ENCODE assay signal across 13 mouse cellular contexts in the genomic region with DNA sequence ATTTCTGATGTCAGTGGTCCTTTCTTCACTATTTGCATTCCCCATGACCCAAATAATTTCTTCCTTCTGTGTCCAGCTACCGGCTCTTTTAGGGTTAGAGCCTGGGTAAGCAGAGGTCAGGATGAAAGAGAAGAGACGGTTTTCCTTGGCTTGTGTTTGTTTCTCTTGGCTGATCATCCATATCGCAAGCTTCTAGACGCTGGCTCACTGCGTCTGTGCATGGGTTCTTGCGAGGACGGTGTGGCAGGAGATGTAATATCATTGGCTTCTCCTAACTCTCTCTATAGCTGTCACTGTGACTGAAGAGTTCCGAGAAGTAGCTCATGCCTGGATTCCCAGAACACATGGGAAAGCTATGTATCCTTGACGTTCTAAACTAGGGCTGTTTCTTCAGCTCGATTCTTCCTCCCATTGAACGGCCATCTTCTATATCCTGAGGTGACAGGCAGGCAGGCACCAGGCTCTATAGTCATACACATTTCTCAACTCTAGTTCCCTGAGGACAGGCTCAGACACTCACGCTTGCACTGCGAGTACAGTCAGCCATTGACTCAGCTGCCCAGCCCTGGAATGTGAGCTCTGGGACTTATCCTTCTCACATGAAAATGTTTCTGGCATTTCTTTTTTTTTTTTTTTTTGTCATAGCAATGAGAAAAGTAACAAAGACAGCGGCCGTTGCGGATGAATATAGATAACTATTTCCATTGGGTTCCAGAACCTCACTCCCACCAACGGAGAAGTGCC.
DNase-seq lines count a peak whose midpoint lies in the region; ATAC-seq and TF ChIP-seq lines count a peak whose summit lies in the region.
"Had no signal": no experiment of that assay in that cellular context is flagged by ENCODE, and none has a peak within 500 bp of the region (broad histone marks: within the 10 kb centered on the region; RNA-seq: fewer than 3 reads in every experiment).

No protein-coding gene starts in this region.

- no peak for TF ChIP-seq CTCF in lung, embryonic 14.5 days (IDR thresholded peaks at IDR 0.05; ENCODE audit: low read depth)
- TF ChIP-seq CTCF in lung, postnatal 0 days (IDR thresholded peaks at IDR 0.05) = no peak

- H3K27me3 ChIP-seq in lung, embryonic 14.5 days (ENCODE audit: insufficient read depth, low read length) = no peaks in the 10 kb centered on the region
- H3K27me3 ChIP-seq in lung, postnatal 0 days (replicated peaks; ENCODE audit: insufficient read depth, low read length) = no peaks in the 10 kb centered on the region
- H3K27me3 ChIP-seq: hindbrain, embryonic 15.5 days had no signal

- H3K27ac ChIP-seq in lung, embryonic 14.5 days (ENCODE audit: low read depth) = 0 out of 2 replicates have a peak overlapping the region, but pooled peaks have one; percentile 58
- peak overlapping the region; percentile 85 for H3K27ac ChIP-seq in lung, postnatal 0 days (ENCODE audit: low read length)
- H3K27ac ChIP-seq: hindbrain, embryonic 15.5 days; liver, embryonic 14.5 days had no signal

- no peak overlapping the region for H3K4me2 ChIP-seq in lung, embryonic 14.5 days
- H3K4me2 ChIP-seq in lung, postnatal 0 days (replicated peaks; ENCODE audit: low read depth, low read length) = peak overlapping the region; percentile 36
- H3K4me2 ChIP-seq: hindbrain, embryonic 15.5 days had no signal

- no peak overlapping the region for H3K4me3 ChIP-seq in lung, embryonic 14.5 days (ENCODE audit: low read depth, low read length)
- 0 out of 2 replicates have a peak overlapping the region, but pooled peaks have one; percentile 5 for H3K4me3 ChIP-seq in lung, postnatal 0 days (ENCODE audit: low read depth, low read length)
- H3K4me3 ChIP-seq: hindbrain, embryonic 15.5 days had no signal

- peak; percentile 69; the same call in 1 of the 2 replicates for ATAC-seq in lung, embryonic 14.5 days (ENCODE audit: insufficient read depth)
- peak; percentile 71 for ATAC-seq in lung, postnatal 0 days
- ATAC-seq in granulocyte monocyte progenitor cell, adult 5-6 weeks (replicated peaks; ENCODE audit: poor library complexity, severe bottlenecking) = no peak

- WGBS in lung, embryonic 14.5 days = 58% methylated on average over 17 of the region's 17 CpGs
- 62% methylated on average over 17 of the region's 17 CpGs for WGBS in lung, postnatal 0 days

- H3K4me1 ChIP-seq in lung, embryonic 14.5 days (ENCODE audit: insufficient read depth) = 0 out of 2 replicates have a peak, but pooled peaks cover 2% of the 10 kb centered on the region
- H3K4me1 ChIP-seq in lung, postnatal 0 days (ENCODE audit: insufficient read depth, low read depth, low read length) = no peaks in the 10 kb centered on the region

- H3K9ac ChIP-seq in lung, embryonic 14.5 days = no peak overlapping the region
- H3K9ac ChIP-seq in lung, postnatal 0 days (replicated peaks; ENCODE audit: low read depth) = no peak overlapping the region
- H3K9ac ChIP-seq: hindbrain, embryonic 15.5 days; liver, embryonic 14.5 days had no signal

- no peaks in the 10 kb centered on the region for H3K9me3 ChIP-seq in lung, embryonic 14.5 days (ENCODE audit: low read depth, low read length)
- no peaks in the 10 kb centered on the region for H3K9me3 ChIP-seq in lung, postnatal 0 days (ENCODE audit: low read length)
- H3K9me3 ChIP-seq: hindbrain, embryonic 15.5 days had no signal

- DNase-seq in adrenal gland, adult (ENCODE audit: inconsistent age in 2 of 2, low spot score in 1 of 2) = peak; percentile 7 to 79
- no peak for DNase-seq in adrenal gland, postnatal 10 days
- DNase-seq in lung, embryonic 14.5 days = peak; percentile 29
- no peak for DNase-seq in lung, postnatal 14 days
- DNase-seq in heart, postnatal 4 days = peak; percentile 9
- peak; percentile 53 for DNase-seq in lung, postnatal 0 days (ENCODE audit: low spot score)
- no peak for DNase-seq in spleen, adult 12 weeks (ENCODE audit: low spot score)
- DNase-seq: cerebellum, postnatal 36 days; layer of hippocampus, postnatal 36 days had no signal

- H3K36me3 ChIP-seq in lung, embryonic 14.5 days (ENCODE audit: insufficient read depth) = no peaks in the 10 kb centered on the region
- no peaks in the 10 kb centered on the region for H3K36me3 ChIP-seq in lung, postnatal 0 days (ENCODE audit: insufficient read depth, low read length)
- H3K36me3 ChIP-seq: G1E; hindbrain, embryonic 15.5 days had no signal

- no peak for TF ChIP-seq EP300 in lung, postnatal 0 days (IDR thresholded peaks at IDR 0.05)

Comparison
In these comparisons a context has a peak if more than half of its experiments do, and no peak if none do; other contexts are left out.
1. DNase-seq: peak in adrenal gland, adult (2 of 2), lung, embryonic 14.5 days (single experiment), heart, postnatal 4 days (single experiment) and lung, postnatal 0 days (single experiment); none in adrenal gland, postnatal 10 days (single experiment), lung, postnatal 14 days (single experiment) and spleen, adult 12 weeks (single experiment).